Mouse (Mus musculus) liver, postnatal 0 days (tissue): ENCODE measurements around the gene Gm4894.

Experiments
- CTCF ChIP-seq: sonication (generic); IDR thresholded peaks from 2 replicates; pipeline ENCODE4 v1.5.1; 2016; ENCODE audit warnings: antibody characterized with exemption, low read depth
- EP300 ChIP-seq: IDR thresholded peaks from 2 replicates; pipeline ENCODE4 v1.6.1; 2016; ENCODE audit warnings: antibody characterized with exemption, low read depth, mild to moderate bottlenecking

- no peak for TF ChIP-seq CTCF
- no peak for TF ChIP-seq EP300
Measured at GRCm38 (mm10) chr9:49276542-49277334, 26.4 kb downstream of the Gm4894 start.
